Mouse (Mus musculus): ENCODE measurements around the gene D11Wsu47e. TPM values are rescaled to one million over a fixed set of nuclear protein-coding genes. Genes with fewer than 3 reads are reported as not detected.

The D11Wsu47e gene
- total RNA-seq, 2 experiments from 2014 or later: 13.3 to 15.4 TPM

- DNase-seq (ENCODE audit: low spot score in 2 of 2): no peak
Observed at GRCm38 (mm10) chr11:113699643-113700042, 15.4 kb downstream of the D11Wsu47e start.

- DNase-seq (ENCODE audit: low spot score in 2 of 2): peak; percentile 87 to 90
Observed at GRCm38 (mm10) chr11:113703758-113704157, 19.5 kb downstream of the D11Wsu47e start.

GRCm38 (mm10) chr11:113705966-113706652 is 21.9 kb downstream of the D11Wsu47e start:
- DNase-seq (ENCODE audit: low spot score in 2 of 2): no peak

- no peak for DNase-seq (ENCODE audit: low spot score in 2 of 2)
Observed at GRCm38 (mm10) chr11:113708629-113709213, 24.5 kb downstream of the D11Wsu47e start.

GRCm38 (mm10) chr11:113709272-113709671 is 25.1 kb downstream of the D11Wsu47e start:
- DNase-seq (ENCODE audit: low spot score in 2 of 2): no peak

GRCm38 (mm10) chr11:113709731-113710256 is 25.6 kb downstream of the D11Wsu47e start, which contains the start of gene Cpsf4l:
Cpsf4l (minus strand) TSS chr11:113710017.
- DNase-seq (ENCODE audit: low spot score in 2 of 2): no peak

GRCm38 (mm10) chr11:113710257-113710777 is 26.1 kb downstream of the D11Wsu47e start:
- DNase-seq (ENCODE audit: low spot score in 2 of 2): no peak

- DNase-seq (ENCODE audit: low spot score in 2 of 2): no peak
Observed at GRCm38 (mm10) chr11:113711061-113711460, 26.8 kb downstream of the D11Wsu47e start.

- DNase-seq (ENCODE audit: low spot score in 2 of 2): no peak
Observed at GRCm38 (mm10) chr11:113715078-113715674, 31.0 kb downstream of the D11Wsu47e start.

GRCm38 (mm10) chr11:113716132-113716531 is 31.9 kb downstream of the D11Wsu47e start:
- no peak for DNase-seq (ENCODE audit: low spot score in 2 of 2)

- no peak for DNase-seq (ENCODE audit: low spot score in 2 of 2)
Observed at GRCm38 (mm10) chr11:113717767-113718424, 33.7 kb downstream of the D11Wsu47e start.

- DNase-seq (ENCODE audit: low spot score in 2 of 2): peak; percentile 52 to 63
Observed at GRCm38 (mm10) chr11:113722405-113723090, 38.3 kb downstream of the D11Wsu47e start.

- no peak for DNase-seq (ENCODE audit: low spot score in 2 of 2)
Observed at GRCm38 (mm10) chr11:113725235-113726048, 41.2 kb downstream of the D11Wsu47e start.

- no peak for DNase-seq (ENCODE audit: low spot score in 2 of 2)
Observed at GRCm38 (mm10) chr11:113726994-113727888, 43.0 kb downstream of the D11Wsu47e start.

- DNase-seq (ENCODE audit: low spot score in 2 of 2): no peak
Observed at GRCm38 (mm10) chr11:113727992-113728391, 43.8 kb downstream of the D11Wsu47e start.

- DNase-seq (ENCODE audit: low spot score in 2 of 2): no peak
Observed at GRCm38 (mm10) chr11:113729239-113729638, 45.0 kb downstream of the D11Wsu47e start.

GRCm38 (mm10) chr11:113729917-113730316 is 45.7 kb downstream of the D11Wsu47e start:
- no peak for DNase-seq (ENCODE audit: low spot score in 2 of 2)

- no peak for DNase-seq (ENCODE audit: low spot score in 2 of 2)
Observed at GRCm38 (mm10) chr11:113730879-113731278, 46.7 kb downstream of the D11Wsu47e start.
